Mouse (Mus musculus) retina, postnatal 1 day (tissue): ENCODE data around the gene Vps37b.

Experiments used
- DNase-seq: peaks from one replicate; pipeline ENCODE4 v3.0.0-alpha.2; 2012

The Vps37b gene

GRCm38 (mm10) chr5:124043999-124044398 is 11.9 kb upstream of the Vps37b start:
- DNase-seq: no peak

GRCm38 (mm10) chr5:124043212-124043978 is 11.3 kb upstream of the Vps37b start:
- peak; percentile 94 for DNase-seq

GRCm38 (mm10) chr5:124041097-124041496 is 9.0 kb upstream of the Vps37b start:
- no peak for DNase-seq

- DNase-seq: no peak
Observed at GRCm38 (mm10) chr5:124039602-124040001, 7.5 kb upstream of the Vps37b start.

- peak; percentile 53 for DNase-seq
Observed at GRCm38 (mm10) chr5:124036836-124037235, 4.8 kb upstream of the Vps37b start.

GRCm38 (mm10) chr5:124036341-124036740 is 4.3 kb upstream of the Vps37b start:
- DNase-seq: peak; percentile 10

GRCm38 (mm10) chr5:124035806-124036205 is 3.7 kb upstream of the Vps37b start:
- DNase-seq: no peak

- no peak for DNase-seq
Observed at GRCm38 (mm10) chr5:124035406-124035805, 3.3 kb upstream of the Vps37b start.

GRCm38 (mm10) chr5:124034471-124034870 is 2.4 kb upstream of the Vps37b start:
- no peak for DNase-seq

- DNase-seq: peak; percentile 63
Observed at GRCm38 (mm10) chr5:124031068-124031955, 758 bp downstream of the Vps37b start.

- peak; percentile 28 for DNase-seq
Observed at GRCm38 (mm10) chr5:124030386-124031067, 1.5 kb downstream of the Vps37b start.

- DNase-seq: no peak
Observed at GRCm38 (mm10) chr5:124029220-124030035, 2.6 kb downstream of the Vps37b start.

GRCm38 (mm10) chr5:124028680-124029079 is 3.4 kb downstream of the Vps37b start:
- peak; percentile 21 for DNase-seq

- peak; percentile 29 for DNase-seq
Observed at GRCm38 (mm10) chr5:124027702-124028470, 4.2 kb downstream of the Vps37b start.

- DNase-seq: peak; percentile 61
Observed at GRCm38 (mm10) chr5:124026568-124026967, 5.5 kb downstream of the Vps37b start.

GRCm38 (mm10) chr5:124025587-124026441 is 6.3 kb downstream of the Vps37b start:
- peak; percentile 52 for DNase-seq

GRCm38 (mm10) chr5:124025146-124025545 is 6.9 kb downstream of the Vps37b start:
- DNase-seq: peak; percentile 57

GRCm38 (mm10) chr5:124024677-124025076 is 7.4 kb downstream of the Vps37b start:
- peak; percentile 95 for DNase-seq

- DNase-seq: no peak
Observed at GRCm38 (mm10) chr5:124022365-124022764, 9.7 kb downstream of the Vps37b start.

GRCm38 (mm10) chr5:124021701-124022100 is 10.4 kb downstream of the Vps37b start:
- peak; percentile 88 for DNase-seq
